Mouse (Mus musculus) monocyte, adult 5-6 weeks (primary cell): ENCODE results near the gene Slc38a2. TPM values are rescaled to one million over a fixed set of nuclear protein-coding genes. Genes with fewer than 3 reads are reported as not detected.
A peak's percentile ranks its signal among the peaks of the same experiment; 100 is the strongest.

Experiments used
- ATAC-seq: fragments of 153-309, 156-312 bp; replicated peaks from 2 replicates; pipeline ENCODE4 v1.8.0; 2017; ENCODE audit warnings: mild to moderate bottlenecking; ENCODE audit not compliant: low TSS enrichment, insufficient number of reproducible peaks, severe bottlenecking, poor library complexity, low FRiP score
- total RNA-seq: library from RNA; stranded (forward); fragments of 200-1000, 200-491, 200-594 nt; gene quantifications from 3 replicates; pipeline ENCODE4 v1.2.3, GENCODE M21; 2017

The Slc38a2 gene
- total RNA-seq, 1 experiment from 2014 or later: 68.3 TPM

GRCm38 (mm10) chr15:96641821-96642435 lies 57.6 kb downstream of the Slc38a2 start:
- ATAC-seq: no peak

DNA sequence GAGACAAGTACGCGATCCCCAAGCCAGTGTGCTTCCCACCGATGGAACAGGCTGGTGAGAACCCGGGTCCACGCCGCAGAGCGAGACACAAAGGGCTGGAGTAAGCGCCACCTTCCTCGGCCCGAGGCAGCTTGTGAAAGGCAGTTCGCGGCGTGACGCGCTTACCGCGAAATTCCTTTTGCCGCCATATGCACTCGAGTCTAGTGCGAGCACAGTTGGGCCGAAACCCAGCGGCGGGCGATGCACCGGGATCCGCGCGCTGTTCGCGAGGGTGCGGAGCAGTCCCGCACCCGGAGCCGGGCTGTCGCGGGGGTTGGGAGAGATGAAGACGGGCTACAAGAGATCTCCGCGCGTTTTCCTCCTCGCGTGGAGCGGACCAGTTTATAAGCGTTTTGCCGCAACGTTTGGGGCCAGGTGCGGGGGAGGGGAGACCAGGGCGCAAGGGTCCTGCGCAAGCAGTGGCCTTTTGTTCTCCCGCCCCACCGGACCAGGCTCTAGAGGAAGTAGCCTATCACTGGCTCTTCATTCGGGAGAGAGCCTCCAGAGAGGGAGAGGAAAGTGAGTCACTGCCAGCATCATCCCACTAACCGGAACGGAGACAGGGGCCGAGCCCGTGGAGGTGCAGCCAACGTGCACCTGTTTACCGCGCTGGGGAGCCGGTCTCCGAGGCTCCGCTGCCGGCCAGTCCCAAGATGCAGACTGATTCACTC lies 58.3 kb downstream of the Slc38a2 start:
- peak; percentile 28; the same call in 1 of the 2 replicates for ATAC-seq

DNA sequence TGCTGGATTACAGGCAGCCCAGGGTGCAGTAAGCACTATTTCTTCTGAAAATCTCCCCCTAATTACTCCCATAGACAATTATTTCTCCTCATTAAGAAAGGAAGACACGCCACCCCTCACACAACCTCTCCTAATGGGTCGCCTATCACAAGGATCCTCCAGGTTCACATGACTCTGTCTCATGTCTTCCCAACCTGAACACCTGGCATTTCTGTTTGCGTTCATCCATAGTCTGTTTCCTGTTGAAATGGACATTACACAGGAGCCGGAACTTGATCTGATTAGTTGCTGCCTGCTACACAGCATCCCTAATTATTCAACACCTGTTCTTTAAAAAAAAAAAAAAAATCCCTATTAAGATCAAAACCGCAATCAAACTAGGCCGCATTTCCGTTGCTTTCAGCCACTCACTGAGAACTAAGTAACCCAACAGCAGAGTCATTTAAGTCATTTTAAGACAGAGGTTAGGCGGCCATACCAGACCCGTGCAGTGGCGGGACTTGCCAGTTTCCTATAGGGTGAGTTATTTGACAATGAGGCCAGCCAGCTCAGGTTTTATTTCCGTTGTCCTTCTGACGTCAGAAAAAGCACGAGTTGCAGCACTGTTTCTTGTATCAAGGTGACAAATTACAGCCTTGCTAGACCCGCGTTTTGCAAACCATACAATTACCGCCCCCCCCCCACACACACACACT lies 59.1 kb downstream of the Slc38a2 start:
- no peak for ATAC-seq

DNA sequence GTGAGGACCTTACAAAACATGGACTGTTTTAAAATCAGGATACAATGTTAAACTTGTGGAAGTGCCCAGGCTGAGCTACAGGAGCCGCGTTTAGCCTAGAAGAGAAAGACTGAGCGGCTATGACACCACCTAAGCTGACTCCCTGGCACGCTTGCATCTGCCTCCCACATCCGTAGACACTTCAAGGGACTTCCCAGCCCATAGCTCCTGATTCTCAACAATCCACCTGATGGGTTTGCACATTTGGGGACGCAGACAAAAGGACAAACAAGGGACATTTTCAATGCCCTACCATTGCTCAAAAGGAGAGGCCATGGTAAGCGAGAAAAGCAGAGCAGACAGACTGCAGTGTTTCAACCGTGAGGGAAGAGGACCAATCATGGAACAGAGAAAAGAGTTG lies 59.9 kb downstream of the Slc38a2 start:
- ATAC-seq: no peak

DNA sequence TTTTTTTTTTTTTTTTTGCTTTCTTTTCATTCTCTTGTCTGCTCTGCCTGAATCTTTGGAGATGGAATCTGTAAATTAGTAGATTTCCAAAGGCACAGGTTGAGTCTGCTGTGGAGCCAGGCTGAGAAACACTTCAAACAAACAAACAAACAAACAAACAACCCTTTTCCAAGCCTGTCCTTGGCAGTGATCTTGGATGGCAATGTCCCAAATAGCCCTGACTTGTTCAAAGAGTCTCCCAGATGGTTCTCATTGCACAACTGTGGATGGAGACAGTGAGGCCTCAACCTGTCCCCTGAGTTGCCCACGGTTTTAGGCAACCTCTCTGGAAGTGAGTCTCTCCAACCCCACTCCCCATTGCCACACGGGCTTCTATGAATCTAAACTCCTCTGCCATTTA lies 60.9 kb downstream of the Slc38a2 start:
- ATAC-seq: no peak

DNA sequence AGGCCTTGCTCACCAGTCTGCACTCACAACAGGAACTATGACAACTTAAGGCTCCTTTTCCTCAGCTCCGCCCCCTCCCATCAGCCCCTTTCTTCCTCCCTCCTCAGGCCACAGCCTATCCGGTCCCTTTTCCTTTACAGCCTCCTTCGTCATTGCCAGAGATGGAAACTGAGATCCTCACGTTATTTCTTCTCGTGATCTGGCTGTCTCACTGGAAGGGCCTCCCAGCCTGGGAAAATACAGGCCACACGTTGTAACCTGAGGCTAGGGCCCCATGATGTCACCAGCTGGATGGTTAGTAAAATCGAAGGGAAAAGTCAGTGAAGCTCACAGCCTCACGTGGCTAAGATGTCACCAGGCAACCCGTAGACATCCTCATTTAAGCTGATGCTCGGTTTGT lies 61.4 kb downstream of the Slc38a2 start:
- peak; percentile 65 for ATAC-seq

Other genes with a start within 250 kb of the Slc38a2 start
- gene Scaf11, start 238.9 kb downstream of the Slc38a2 start, total RNA-seq: 118 to 153 TPM (median 120 TPM) in 3 replicates
- 60.2 to 115 TPM (median 76.1 TPM) in 3 replicates for gene Slc38a1, start 56.8 kb downstream of the Slc38a2 start, total RNA-seq